Mouse (Mus musculus): Measurements from ENCODE around the gene Ubqln1. TPM values are rescaled to one million over a fixed set of nuclear protein-coding genes. Genes with fewer than 3 reads are reported as not detected.
A peak's percentile ranks its signal among the peaks of the same experiment; 100 is the strongest.

The Ubqln1 gene
- polyA plus RNA-seq, 1 experiment from 2014 or later: 136 TPM

DNA sequence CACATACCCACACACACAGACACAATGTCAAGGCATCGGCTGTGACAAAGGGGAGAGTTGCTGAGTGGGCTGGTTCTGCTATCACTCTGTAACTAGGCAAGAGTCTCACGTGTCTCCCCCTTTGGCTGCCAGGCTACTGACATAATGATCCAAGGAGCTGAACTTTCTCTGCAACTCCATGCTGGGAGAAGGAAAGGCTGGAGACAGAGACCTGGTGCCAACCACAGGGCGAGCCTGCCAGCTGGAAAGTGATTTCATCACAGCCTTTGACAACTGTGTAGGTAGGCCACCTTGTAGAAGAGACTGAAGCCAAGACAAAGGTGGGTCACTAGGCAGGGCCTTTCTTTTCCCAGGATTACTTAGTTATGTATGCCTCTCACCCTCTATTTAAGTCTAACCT lies 18.2 kb downstream of the Ubqln1 start:
- Histone ChIP-seq H3K27me3 (ENCODE audit: control insufficient read depth, insufficient read depth, low read length) (no peaks in the 10 kb centered on the region), H3K4me3 (ENCODE audit: low read depth, low read length) (no peak overlapping the region), H3K4me2 (ENCODE audit: low read depth, severe bottlenecking) (no peak overlapping the region), H3K27ac (replicated peaks; ENCODE audit: low read depth, low read length) (no peak overlapping the region), H3K4me1 (ENCODE audit: control insufficient read depth, insufficient read depth, low read length) (no peaks in the 10 kb centered on the region), H3K9ac (ENCODE audit: low read length) (no peak overlapping the region), H3K36me3 (ENCODE audit: control insufficient read depth, insufficient read depth, low read length) (peaks cover 5% of the 10 kb centered on the region; the same call in 1 of the 2 replicates), H3K9me3 (ENCODE audit: control insufficient read depth, low read length) (no peaks in the 10 kb centered on the region)
- ATAC-seq (ENCODE audit: insufficient number of reproducible peaks, low FRiP score, low TSS enrichment, low read depth) (no peak), DNase-seq (ENCODE audit: low spot score) (no peak)
- 93% methylated on average over 3 of the region's 3 CpGs for WGBS

DNA sequence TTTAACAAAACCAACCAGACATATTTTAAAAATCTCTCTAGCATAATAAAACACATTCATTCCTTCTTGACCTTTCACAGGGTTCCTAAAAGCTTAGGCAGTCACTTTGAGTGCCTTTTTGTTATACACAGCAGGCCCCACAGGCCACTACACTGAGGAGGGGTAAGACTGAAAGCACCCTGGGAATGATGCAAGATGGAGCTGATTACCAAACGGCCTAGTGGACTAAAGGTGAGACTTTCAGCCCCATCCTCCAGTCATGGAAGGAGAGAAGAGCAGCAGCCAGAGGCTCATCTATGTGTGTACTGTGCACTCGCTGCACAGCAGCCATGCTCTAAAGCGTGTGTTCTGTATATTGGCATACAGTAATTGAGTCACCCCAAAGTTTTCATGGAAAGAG lies 20.5 kb downstream of the Ubqln1 start:
- Histone ChIP-seq H3K4me1 (ENCODE audit: control insufficient read depth, insufficient read depth, low read length) (no peaks in the 10 kb centered on the region), H3K4me3 (ENCODE audit: low read depth, low read length) (no peak overlapping the region), H3K9ac (ENCODE audit: low read length) (no peak overlapping the region), H3K9me3 (ENCODE audit: control insufficient read depth, low read length) (no peaks in the 10 kb centered on the region), H3K27ac (replicated peaks; ENCODE audit: low read depth, low read length) (no peak overlapping the region), H3K27me3 (ENCODE audit: control insufficient read depth, insufficient read depth, low read length) (no peaks in the 10 kb centered on the region), H3K36me3 (ENCODE audit: control insufficient read depth, insufficient read depth, low read length) (peaks cover 14% of the 10 kb centered on the region; the same call in 1 of the 2 replicates), H3K4me2 (ENCODE audit: low read depth, severe bottlenecking) (no peak overlapping the region)
- no peak for ATAC-seq (ENCODE audit: insufficient number of reproducible peaks, low FRiP score, low TSS enrichment, low read depth)
- WGBS: 91% methylated on average over 3 of the region's 3 CpGs
- DNase-seq (ENCODE audit: low spot score): no peak

DNA sequence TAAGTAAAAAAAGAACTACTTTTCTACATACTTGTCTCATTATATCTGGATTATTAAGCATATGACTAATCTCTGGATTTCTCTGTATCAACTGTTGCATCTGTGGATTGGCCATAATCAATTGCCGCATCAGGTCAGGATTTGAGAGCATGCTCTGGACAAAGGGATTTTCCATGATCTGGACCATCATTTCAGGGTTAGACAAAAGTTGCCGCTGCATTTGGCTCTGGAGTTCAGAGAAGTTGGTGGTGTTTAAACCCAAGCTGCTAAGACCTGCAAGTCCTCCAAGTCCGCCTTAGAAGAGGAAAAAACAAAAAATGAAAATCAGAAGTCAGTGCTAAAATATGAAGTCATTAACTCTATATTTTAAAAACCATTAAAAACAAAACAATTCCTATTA lies 22.2 kb downstream of the Ubqln1 start:
- ATAC-seq (ENCODE audit: insufficient number of reproducible peaks, low FRiP score, low TSS enrichment, low read depth) (no peak), DNase-seq (ENCODE audit: low spot score) (no peak)
- WGBS: 94% methylated on average over 3 of the region's 3 CpGs
- Histone ChIP-seq H3K4me3 (ENCODE audit: low read depth, low read length) (no peak overlapping the region), H3K36me3 (ENCODE audit: control insufficient read depth, insufficient read depth, low read length) (peaks cover 15% of the 10 kb centered on the region; the same call in 1 of the 2 replicates), H3K27ac (replicated peaks; ENCODE audit: low read depth, low read length) (no peak overlapping the region), H3K9me3 (ENCODE audit: control insufficient read depth, low read length) (no peaks in the 10 kb centered on the region), H3K9ac (ENCODE audit: low read length) (no peak overlapping the region), H3K4me2 (ENCODE audit: low read depth, severe bottlenecking) (no peak overlapping the region), H3K27me3 (ENCODE audit: control insufficient read depth, insufficient read depth, low read length) (no peaks in the 10 kb centered on the region), H3K4me1 (ENCODE audit: control insufficient read depth, insufficient read depth, low read length) (no peaks in the 10 kb centered on the region)

DNA sequence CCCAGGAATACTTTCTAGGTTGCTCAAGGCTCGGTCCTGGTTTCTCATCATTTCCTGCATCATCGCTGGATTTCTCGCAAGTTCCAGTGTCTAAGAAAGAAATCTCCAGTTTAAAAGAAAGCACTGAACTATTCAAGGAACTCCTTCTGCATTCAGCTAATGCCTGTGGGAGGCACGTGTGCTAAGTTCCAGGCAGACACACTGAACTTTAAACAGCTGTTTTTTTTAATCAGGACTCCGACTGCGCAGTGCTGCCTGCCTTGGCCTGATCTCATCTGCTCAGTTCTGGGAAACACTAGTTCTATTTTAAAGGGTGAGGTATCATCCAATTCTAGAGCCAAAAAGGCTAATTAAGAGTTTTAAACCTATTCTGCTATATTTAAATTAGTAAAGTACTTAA lies 23.3 kb downstream of the Ubqln1 start:
- DNase-seq (ENCODE audit: low spot score) (no peak), ATAC-seq (ENCODE audit: insufficient number of reproducible peaks, low FRiP score, low TSS enrichment, low read depth) (no peak)
- no peak overlapping the region for H3K4me3 ChIP-seq (ENCODE audit: low read depth, low read length)
- H3K4me1 ChIP-seq (ENCODE audit: control insufficient read depth, insufficient read depth, low read length): no peaks in the 10 kb centered on the region
- H3K4me2 ChIP-seq (ENCODE audit: low read depth, severe bottlenecking): no peak overlapping the region
- H3K27me3 ChIP-seq (ENCODE audit: control insufficient read depth, insufficient read depth, low read length): no peaks in the 10 kb centered on the region
- no peak overlapping the region for H3K27ac ChIP-seq (replicated peaks; ENCODE audit: low read depth, low read length)
- peaks cover 14% of the 10 kb centered on the region; the same call in 1 of the 2 replicates for H3K36me3 ChIP-seq (ENCODE audit: control insufficient read depth, insufficient read depth, low read length)
- no peak overlapping the region for H3K9ac ChIP-seq (ENCODE audit: low read length)
- WGBS: 94% methylated on average over 6 of the region's 6 CpGs
- H3K9me3 ChIP-seq (ENCODE audit: control insufficient read depth, low read length): no peaks in the 10 kb centered on the region

DNA sequence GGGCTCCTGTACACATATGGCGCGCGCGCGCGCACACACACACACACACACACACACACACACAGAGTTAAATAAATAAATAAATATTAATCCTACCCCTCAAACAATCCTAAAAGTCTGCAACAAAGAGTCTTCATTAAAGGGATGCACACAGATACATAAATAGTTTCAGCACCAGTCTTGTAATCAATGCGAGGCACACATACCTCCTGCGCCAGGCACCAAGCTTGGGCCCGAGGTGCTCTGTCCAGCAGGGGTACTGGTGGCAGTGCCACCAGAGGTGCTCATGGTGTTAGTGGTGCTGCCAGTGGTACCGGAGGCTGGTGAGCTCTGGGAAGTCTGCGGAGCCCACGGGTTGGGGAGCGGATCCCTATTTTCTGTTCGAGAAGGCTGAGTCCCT lies 23.9 kb downstream of the Ubqln1 start:
- Histone ChIP-seq H3K9me3 (ENCODE audit: control insufficient read depth, low read length) (no peaks in the 10 kb centered on the region), H3K4me1 (ENCODE audit: control insufficient read depth, insufficient read depth, low read length) (no peaks in the 10 kb centered on the region), H3K4me2 (ENCODE audit: low read depth, severe bottlenecking) (no peak overlapping the region), H3K27me3 (ENCODE audit: control insufficient read depth, insufficient read depth, low read length) (no peaks in the 10 kb centered on the region), H3K4me3 (ENCODE audit: low read depth, low read length) (no peak overlapping the region), H3K9ac (ENCODE audit: low read length) (no peak overlapping the region), H3K36me3 (ENCODE audit: control insufficient read depth, insufficient read depth, low read length) (peaks cover 14% of the 10 kb centered on the region; the same call in 1 of the 2 replicates), H3K27ac (replicated peaks; ENCODE audit: low read depth, low read length) (no peak overlapping the region)
- DNase-seq (ENCODE audit: low spot score) (no peak), ATAC-seq (ENCODE audit: insufficient number of reproducible peaks, low FRiP score, low TSS enrichment, low read depth) (no peak)
- whole genome bisulfite sequencing: 96% methylated on average over 14 of the region's 14 CpGs

DNA sequence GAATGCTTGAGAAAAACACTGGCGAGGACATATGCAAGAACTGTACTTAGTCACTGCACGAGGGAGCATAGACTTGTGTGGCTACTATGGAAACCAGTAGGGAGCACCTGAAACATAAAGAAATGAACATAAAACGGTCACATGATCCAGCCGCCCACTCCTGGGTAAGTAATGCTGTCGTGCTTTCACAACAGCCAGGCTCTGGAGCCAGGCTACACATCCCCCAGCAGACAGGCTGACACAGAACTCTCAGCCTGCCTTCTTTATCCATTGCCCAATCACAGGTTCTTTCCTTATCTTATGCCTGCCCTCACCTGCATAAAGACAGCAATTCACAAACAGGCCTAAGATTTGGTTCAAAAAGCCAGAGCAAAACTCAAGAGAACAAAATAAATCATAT lies 26.0 kb downstream of the Ubqln1 start:
- Histone ChIP-seq H3K27me3 (ENCODE audit: control insufficient read depth, insufficient read depth, low read length) (no peaks in the 10 kb centered on the region), H3K4me2 (ENCODE audit: low read depth, severe bottlenecking) (no peak overlapping the region), H3K4me3 (ENCODE audit: low read depth, low read length) (no peak overlapping the region), H3K9me3 (ENCODE audit: control insufficient read depth, low read length) (no peaks in the 10 kb centered on the region), H3K36me3 (ENCODE audit: control insufficient read depth, insufficient read depth, low read length) (peaks cover 14% of the 10 kb centered on the region; the same call in 1 of the 2 replicates), H3K4me1 (ENCODE audit: control insufficient read depth, insufficient read depth, low read length) (no peaks in the 10 kb centered on the region), H3K9ac (ENCODE audit: low read length) (no peak overlapping the region), H3K27ac (replicated peaks; ENCODE audit: low read depth, low read length) (no peak overlapping the region)
- no peak for DNase-seq (ENCODE audit: low spot score)
- 82% methylated on average over 5 of the region's 5 CpGs for WGBS
- ATAC-seq (ENCODE audit: insufficient number of reproducible peaks, low FRiP score, low TSS enrichment, low read depth): no peak

DNA sequence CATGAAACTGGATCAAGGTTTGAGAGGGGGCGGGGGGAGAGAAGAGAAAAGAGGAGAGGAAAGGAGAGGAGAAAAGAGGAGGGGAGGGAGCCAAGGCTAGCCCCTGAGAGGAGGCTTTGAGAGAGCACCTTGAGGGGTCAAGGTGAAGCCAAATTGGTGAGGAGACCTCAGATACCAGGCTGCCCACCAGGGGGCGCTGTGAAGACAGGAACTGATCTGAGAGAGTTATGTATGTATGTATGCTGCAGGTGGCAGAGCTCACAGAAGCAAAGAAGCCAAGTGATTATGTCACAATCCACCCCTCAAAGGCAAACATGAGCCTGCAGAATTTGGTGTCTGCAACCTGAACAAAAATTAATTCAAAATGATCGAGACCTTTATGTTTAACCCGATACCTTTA lies 27.0 kb downstream of the Ubqln1 start:
- Histone ChIP-seq H3K4me1 (ENCODE audit: control insufficient read depth, insufficient read depth, low read length) (no peaks in the 10 kb centered on the region), H3K36me3 (ENCODE audit: control insufficient read depth, insufficient read depth, low read length) (peaks cover 14% of the 10 kb centered on the region; the same call in 1 of the 2 replicates), H3K4me3 (ENCODE audit: low read depth, low read length) (no peak overlapping the region), H3K4me2 (ENCODE audit: low read depth, severe bottlenecking) (no peak overlapping the region), H3K9me3 (ENCODE audit: control insufficient read depth, low read length) (no peaks in the 10 kb centered on the region), H3K9ac (ENCODE audit: low read length) (no peak overlapping the region), H3K27me3 (ENCODE audit: control insufficient read depth, insufficient read depth, low read length) (no peaks in the 10 kb centered on the region), H3K27ac (replicated peaks; ENCODE audit: low read depth, low read length) (no peak overlapping the region)
- 71% methylated on average over 4 of the region's 4 CpGs for WGBS
- no peak for ATAC-seq (ENCODE audit: insufficient number of reproducible peaks, low FRiP score, low TSS enrichment, low read depth)
- DNase-seq (ENCODE audit: low spot score): peak; percentile 93

DNA sequence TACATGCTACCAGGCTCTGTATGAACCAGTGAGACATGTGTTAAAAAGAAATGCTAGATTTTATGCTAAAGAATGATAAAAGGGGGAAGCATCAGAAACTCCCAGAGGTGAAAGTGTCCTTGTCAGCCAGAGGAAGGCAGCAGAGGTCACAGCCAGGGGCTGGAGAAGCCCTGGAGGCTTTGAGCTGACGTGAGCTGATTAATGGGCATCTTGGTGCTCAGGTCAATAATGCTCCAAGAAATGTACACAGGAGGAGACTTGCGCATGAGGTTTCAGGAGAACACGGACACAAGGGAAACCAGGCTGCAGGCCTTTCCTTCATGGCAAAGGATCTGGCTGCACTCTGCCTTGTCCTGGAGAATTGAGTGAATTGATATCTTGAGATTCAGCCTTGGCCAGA lies 27.7 kb downstream of the Ubqln1 start:
- no peak overlapping the region for H3K4me2 ChIP-seq (ENCODE audit: low read depth, severe bottlenecking)
- no peak overlapping the region for H3K27ac ChIP-seq (replicated peaks; ENCODE audit: low read depth, low read length)
- no peaks in the 10 kb centered on the region for H3K4me1 ChIP-seq (ENCODE audit: control insufficient read depth, insufficient read depth, low read length)
- WGBS: 98% methylated on average over 3 of the region's 3 CpGs
- ATAC-seq (ENCODE audit: insufficient number of reproducible peaks, low FRiP score, low TSS enrichment, low read depth): no peak
- H3K9me3 ChIP-seq (ENCODE audit: control insufficient read depth, low read length): no peaks in the 10 kb centered on the region
- H3K27me3 ChIP-seq (ENCODE audit: control insufficient read depth, insufficient read depth, low read length): no peaks in the 10 kb centered on the region
- H3K9ac ChIP-seq (ENCODE audit: low read length): no peak overlapping the region
- no peak overlapping the region for H3K4me3 ChIP-seq (ENCODE audit: low read depth, low read length)
- DNase-seq (ENCODE audit: low spot score): no peak
- H3K36me3 ChIP-seq (ENCODE audit: control insufficient read depth, insufficient read depth, low read length): peaks cover 15% of the 10 kb centered on the region; the same call in 1 of the 2 replicates

DNA sequence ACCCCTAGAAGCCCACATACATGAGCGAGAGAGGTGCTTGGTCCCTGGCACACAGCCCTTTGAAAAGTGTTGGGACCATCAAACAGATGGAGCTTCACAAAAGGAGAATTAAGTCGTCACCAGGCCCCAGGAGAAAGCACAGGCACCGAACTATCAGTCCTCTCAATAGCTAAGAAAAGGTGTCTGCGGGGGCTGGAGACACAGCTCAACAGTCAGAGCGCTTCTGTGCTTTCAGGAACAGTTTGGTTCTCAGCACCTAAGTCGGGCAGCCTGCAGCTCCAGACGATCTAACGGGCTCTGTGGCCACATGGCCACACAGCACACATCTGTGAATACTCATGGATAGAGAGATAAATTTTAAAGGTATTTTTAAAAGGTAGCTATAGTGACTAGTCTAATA lies 29.2 kb downstream of the Ubqln1 start:
- Histone ChIP-seq H3K36me3 (ENCODE audit: control insufficient read depth, insufficient read depth, low read length) (peaks cover 12% of the 10 kb centered on the region; the same call in 1 of the 2 replicates), H3K4me3 (ENCODE audit: low read depth, low read length) (no peak overlapping the region), H3K9ac (ENCODE audit: low read length) (no peak overlapping the region), H3K9me3 (ENCODE audit: control insufficient read depth, low read length) (no peaks in the 10 kb centered on the region), H3K27me3 (ENCODE audit: control insufficient read depth, insufficient read depth, low read length) (no peaks in the 10 kb centered on the region), H3K27ac (replicated peaks; ENCODE audit: low read depth, low read length) (no peak overlapping the region), H3K4me1 (ENCODE audit: control insufficient read depth, insufficient read depth, low read length) (no peaks in the 10 kb centered on the region), H3K4me2 (ENCODE audit: low read depth, severe bottlenecking) (no peak overlapping the region)
- ATAC-seq (ENCODE audit: insufficient number of reproducible peaks, low FRiP score, low TSS enrichment, low read depth): no peak
- no peak for DNase-seq (ENCODE audit: low spot score)
- 85% methylated on average over 8 of the region's 8 CpGs for WGBS

Measured in limb, embryonic 11.5 days (tissue).